Mouse (Mus musculus): Measurements from ENCODE around the gene Cdon. TPM values are rescaled to one million over a fixed set of nuclear protein-coding genes. Genes with fewer than 3 reads are reported as not detected.

Gene Cdon
- polyA plus RNA-seq, 1 experiment = 39.9 TPM

DNA sequence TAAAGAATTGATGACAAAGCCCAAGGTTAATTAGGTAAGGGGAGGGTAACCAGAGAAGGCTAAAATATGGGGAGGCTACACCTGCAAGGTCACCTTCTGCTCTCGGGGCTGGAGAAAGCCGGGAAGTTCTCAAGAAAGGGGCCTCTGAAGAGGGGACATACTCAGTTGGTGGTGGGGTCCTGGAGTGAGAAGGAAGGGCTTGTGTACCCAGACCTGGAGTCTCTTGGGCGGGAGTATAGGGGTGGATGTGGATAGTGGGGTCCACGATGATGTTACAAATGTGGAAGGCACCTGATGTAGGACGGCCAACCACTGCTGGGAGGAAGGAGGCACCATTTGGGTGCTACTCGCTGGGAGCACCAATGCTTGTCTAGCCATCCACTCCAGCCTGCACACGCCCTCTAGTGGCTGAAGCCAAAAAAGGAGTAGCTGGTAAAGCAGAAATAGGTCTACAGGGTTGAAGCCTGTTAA, 103.0 kb downstream of the Cdon start:
- Histone ChIP-seq H3K4me3 (ENCODE audit: insufficient read depth, poor library complexity, severe bottlenecking) (no peak overlapping the region), H3K79me3 (ENCODE audit: low read depth) (no peaks in the 10 kb centered on the region), H3ac (ENCODE audit: control insufficient read depth, insufficient read length, low read depth) (no peak overlapping the region), H3K79me2 (ENCODE audit: control insufficient read depth, insufficient read depth) (no peaks in the 10 kb centered on the region), H3K36me3 (ENCODE audit: control insufficient read depth, insufficient read depth) (no peaks in the 10 kb centered on the region), H3K27me3 (ENCODE audit: control insufficient read depth, insufficient read depth, insufficient read length) (no peaks in the 10 kb centered on the region)
- no peak for TF ChIP-seq FOSL1 (IDR thresholded peaks at IDR 0.05; ENCODE audit: insufficient read depth, low read length, poor library complexity, severe bottlenecking)
- peak; percentile 37 for TF ChIP-seq CTCF (IDR thresholded peaks at IDR 0.05; ENCODE audit: control insufficient read depth, insufficient read depth, insufficient read length)

GRCm38 (mm10) chr9:35529141-35529540, 108.2 kb downstream of the Cdon start:
- TF ChIP-seq MYOD1 (IDR thresholded peaks at IDR 0.05; ENCODE audit: control insufficient read depth, insufficient read length, low read depth) (no peak), MAX (IDR thresholded peaks at IDR 0.05) (no peak), FOSL1 (IDR thresholded peaks at IDR 0.05; ENCODE audit: insufficient read depth, low read length, poor library complexity, severe bottlenecking) (no peak), CEBPB (IDR thresholded peaks at IDR 0.05; ENCODE audit: low read depth) (no peak), USF1 (IDR thresholded peaks at IDR 0.05; ENCODE audit: low read depth) (no peak), CTCF (IDR thresholded peaks at IDR 0.05; ENCODE audit: control insufficient read depth, insufficient read depth, insufficient read length) (no peak), MYOG (IDR thresholded peaks at IDR 0.05; ENCODE audit: control insufficient read depth, extremely low read depth, insufficient read length) (no peak)
- Histone ChIP-seq H3K79me2 (ENCODE audit: control insufficient read depth, insufficient read depth) (no peaks in the 10 kb centered on the region), H3ac (ENCODE audit: control insufficient read depth, insufficient read length, low read depth) (no peak overlapping the region), H3K4me3 (ENCODE audit: insufficient read depth, poor library complexity, severe bottlenecking) (no peak overlapping the region), H3K79me3 (ENCODE audit: low read depth) (no peaks in the 10 kb centered on the region), H3K27me3 (ENCODE audit: control insufficient read depth, insufficient read depth, insufficient read length) (no peaks in the 10 kb centered on the region), H3K36me3 (ENCODE audit: control insufficient read depth, insufficient read depth) (no peaks in the 10 kb centered on the region)

- no peak overlapping the region for H3K4me3 ChIP-seq (ENCODE audit: insufficient read depth, poor library complexity, severe bottlenecking)
- H3K79me2 ChIP-seq (ENCODE audit: control insufficient read depth, insufficient read depth) = no peaks in the 10 kb centered on the region
- no peak overlapping the region for H3ac ChIP-seq (ENCODE audit: control insufficient read depth, insufficient read length, low read depth)
- H3K36me3 ChIP-seq (ENCODE audit: control insufficient read depth, insufficient read depth) = no peaks in the 10 kb centered on the region
- no peaks in the 10 kb centered on the region for H3K79me3 ChIP-seq (ENCODE audit: low read depth)
- H3K27me3 ChIP-seq (ENCODE audit: control insufficient read depth, insufficient read depth, insufficient read length) = no peaks in the 10 kb centered on the region
- TF ChIP-seq FOSL1 (IDR thresholded peaks at IDR 0.05; ENCODE audit: insufficient read depth, low read length, poor library complexity, severe bottlenecking) (no peak), CEBPB (IDR thresholded peaks at IDR 0.05; ENCODE audit: low read depth) (no peak), MYOG (IDR thresholded peaks at IDR 0.05; ENCODE audit: control insufficient read depth, extremely low read depth, insufficient read length) (no peak), MYOD1 (IDR thresholded peaks at IDR 0.05; ENCODE audit: control insufficient read depth, insufficient read length, low read depth) (no peak)
These were observed 108.9 kb downstream of the Cdon start for GRCm38 (mm10) chr9:35529796-35530195.

GRCm38 (mm10) chr9:35533266-35533665, 112.3 kb downstream of the Cdon start:
- Histone ChIP-seq H3K4me3 (ENCODE audit: insufficient read depth, poor library complexity, severe bottlenecking) (no peak overlapping the region), H3K36me3 (ENCODE audit: control insufficient read depth, insufficient read depth) (no peaks in the 10 kb centered on the region), H3ac (ENCODE audit: control insufficient read depth, insufficient read length, low read depth) (no peak overlapping the region), H3K79me2 (ENCODE audit: control insufficient read depth, insufficient read depth) (no peaks in the 10 kb centered on the region), H3K79me3 (ENCODE audit: low read depth) (no peaks in the 10 kb centered on the region), H3K27me3 (ENCODE audit: control insufficient read depth, insufficient read depth, insufficient read length) (no peaks in the 10 kb centered on the region)
- TF ChIP-seq MYOD1 (IDR thresholded peaks at IDR 0.05; ENCODE audit: control insufficient read depth, insufficient read length, low read depth) (no peak), FOSL1 (IDR thresholded peaks at IDR 0.05; ENCODE audit: insufficient read depth, low read length, poor library complexity, severe bottlenecking) (no peak), MYOG (IDR thresholded peaks at IDR 0.05; ENCODE audit: control insufficient read depth, extremely low read depth, insufficient read length) (no peak), CTCF (IDR thresholded peaks at IDR 0.05; ENCODE audit: control insufficient read depth, insufficient read depth, insufficient read length) (no peak), USF1 (IDR thresholded peaks at IDR 0.05; ENCODE audit: low read depth) (no peak), CEBPB (IDR thresholded peaks at IDR 0.05; ENCODE audit: low read depth) (no peak), MAX (IDR thresholded peaks at IDR 0.05) (no peak)

GRCm38 (mm10) chr9:35535110-35535509, 114.2 kb downstream of the Cdon start:
- Histone ChIP-seq H3K4me3 (ENCODE audit: insufficient read depth, poor library complexity, severe bottlenecking) (no peak overlapping the region), H3K36me3 (ENCODE audit: control insufficient read depth, insufficient read depth) (no peaks in the 10 kb centered on the region), H3K79me2 (ENCODE audit: control insufficient read depth, insufficient read depth) (no peaks in the 10 kb centered on the region), H3ac (ENCODE audit: control insufficient read depth, insufficient read length, low read depth) (no peak overlapping the region), H3K79me3 (ENCODE audit: low read depth) (no peaks in the 10 kb centered on the region), H3K27me3 (ENCODE audit: control insufficient read depth, insufficient read depth, insufficient read length) (no peaks in the 10 kb centered on the region)
- TF ChIP-seq CTCF (IDR thresholded peaks at IDR 0.05; ENCODE audit: control insufficient read depth, insufficient read depth, insufficient read length) (peak; percentile 59), MAX (IDR thresholded peaks at IDR 0.05) (no peak)

DNA sequence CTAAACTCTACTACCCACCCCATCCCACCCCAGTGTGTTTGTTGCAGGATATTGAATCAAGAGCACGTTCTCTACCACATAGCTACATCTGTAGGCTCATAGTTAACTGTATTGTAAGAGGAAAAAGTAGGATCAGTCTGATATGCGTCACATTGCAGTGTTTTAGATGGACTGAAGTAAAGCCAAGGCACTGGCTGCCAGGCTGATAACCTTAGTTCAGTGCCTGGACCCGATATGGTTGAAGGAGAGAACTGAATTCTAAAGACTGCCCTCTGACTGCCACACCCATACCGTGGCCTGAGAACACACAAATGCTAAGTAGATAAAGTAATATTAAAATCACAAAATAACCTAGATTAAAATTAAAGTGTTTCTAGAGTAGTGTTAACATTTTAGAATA, 114.9 kb downstream of the Cdon start:
- H3K4me3 ChIP-seq (ENCODE audit: insufficient read depth, poor library complexity, severe bottlenecking) = no peak overlapping the region
- H3ac ChIP-seq (ENCODE audit: control insufficient read depth, insufficient read length, low read depth) = no peak overlapping the region
- H3K36me3 ChIP-seq (ENCODE audit: control insufficient read depth, insufficient read depth) = no peaks in the 10 kb centered on the region
- H3K27me3 ChIP-seq (ENCODE audit: control insufficient read depth, insufficient read depth, insufficient read length) = no peaks in the 10 kb centered on the region
- TF ChIP-seq CEBPB (IDR thresholded peaks at IDR 0.05; ENCODE audit: low read depth) (no peak), MYOG (IDR thresholded peaks at IDR 0.05; ENCODE audit: control insufficient read depth, extremely low read depth, insufficient read length) (no peak), CTCF (IDR thresholded peaks at IDR 0.05; ENCODE audit: control insufficient read depth, insufficient read depth, insufficient read length) (no peak), USF1 (IDR thresholded peaks at IDR 0.05; ENCODE audit: low read depth) (no peak), MYOD1 (IDR thresholded peaks at IDR 0.05; ENCODE audit: control insufficient read depth, insufficient read length, low read depth) (no peak), MAX (IDR thresholded peaks at IDR 0.05) (no peak), FOSL1 (IDR thresholded peaks at IDR 0.05; ENCODE audit: insufficient read depth, low read length, poor library complexity, severe bottlenecking) (no peak)
- H3K79me3 ChIP-seq (ENCODE audit: low read depth) = no peaks in the 10 kb centered on the region
- H3K79me2 ChIP-seq (ENCODE audit: control insufficient read depth, insufficient read depth) = no peaks in the 10 kb centered on the region

All from C2C12 (cell line).